Mouse (Mus musculus) adrenal gland, adult 2 months (tissue): ENCODE measurements around the gene Nedd9. TPM values are rescaled to one million over a fixed set of nuclear protein-coding genes. Genes with fewer than 3 reads are reported as not detected.

Experiments used
- DNase-seq: peaks from one replicate; pipeline ENCODE4 v3.0.0; 2021
- polyA plus RNA-seq: library from polyadenylated mRNA; depleted of rRNA; stranded (reverse); fragments of >200 nt; gene quantifications from 2 replicates; pipeline ENCODE4 v1.2.3, GENCODE M21; 2012
- total RNA-seq, 2 experiments: library from RNA; stranded (reverse); gene quantifications; 2 replicates each; pipeline ENCODE4 v1.2.3; 2021

Gene Nedd9
- total and polyA plus RNA-seq, 3 experiments = 8.7 to 31.4 (median 23.6) TPM

DNA sequence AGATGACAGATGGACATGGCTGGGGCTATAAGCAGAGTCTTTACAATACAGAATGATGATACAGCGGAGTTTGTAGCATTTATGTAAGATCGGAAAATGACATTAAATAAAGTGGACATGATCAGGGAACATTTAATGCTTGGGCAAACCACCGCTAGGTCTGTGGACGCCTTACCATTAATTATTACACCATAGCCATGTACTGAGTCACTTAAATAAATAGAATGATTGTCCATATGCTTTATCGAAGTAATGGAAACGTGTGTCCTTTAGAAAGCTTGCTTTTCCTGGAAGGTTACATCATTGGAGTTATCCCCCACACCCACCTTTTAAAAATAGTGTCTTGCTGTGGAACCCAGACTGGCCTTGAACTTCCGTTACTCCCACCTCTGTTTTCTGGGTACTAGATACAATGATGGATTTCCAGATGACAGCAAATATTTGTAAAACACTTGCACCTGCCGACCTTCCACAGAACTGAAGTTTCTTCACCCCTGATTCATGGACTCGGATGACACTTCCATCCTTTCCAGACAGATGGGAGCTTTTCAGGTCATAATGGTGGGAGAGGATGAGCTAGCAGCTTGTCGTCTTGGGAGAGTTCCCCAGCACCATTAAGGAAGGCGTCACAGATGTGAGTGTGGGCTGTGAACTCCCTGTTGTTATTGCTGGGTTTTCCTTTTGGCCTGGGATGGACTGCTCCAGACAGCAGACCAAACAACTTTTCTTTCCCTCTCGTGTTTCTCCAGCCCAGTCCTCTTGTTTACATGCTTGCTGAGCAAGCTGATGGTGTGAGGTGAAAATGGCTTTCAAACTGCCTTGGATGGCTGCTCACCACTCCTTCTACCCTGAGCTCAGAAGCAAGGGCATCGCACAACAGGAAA is 76.7 kb downstream of the Nedd9 start:
- no peak for DNase-seq

DNA sequence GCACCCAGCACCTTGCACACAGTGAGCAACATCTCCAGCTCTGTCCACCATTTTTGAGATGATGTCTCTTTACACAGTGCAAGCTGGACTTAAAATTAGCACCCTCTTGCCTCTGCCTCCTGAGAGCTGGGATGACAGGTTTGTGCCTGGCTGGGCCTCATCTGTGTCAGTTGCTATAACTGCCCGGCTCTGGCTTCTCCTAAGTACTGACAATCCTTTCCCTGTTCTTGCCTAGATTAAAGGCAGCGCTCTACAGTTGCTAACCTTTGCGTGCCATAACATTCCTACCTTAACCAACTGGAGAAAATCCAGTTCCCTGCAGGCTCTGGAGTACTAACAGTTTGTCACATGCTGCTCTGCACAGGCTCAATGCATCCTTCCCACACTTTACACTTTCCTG is 77.9 kb downstream of the Nedd9 start:
- no peak for DNase-seq

DNA sequence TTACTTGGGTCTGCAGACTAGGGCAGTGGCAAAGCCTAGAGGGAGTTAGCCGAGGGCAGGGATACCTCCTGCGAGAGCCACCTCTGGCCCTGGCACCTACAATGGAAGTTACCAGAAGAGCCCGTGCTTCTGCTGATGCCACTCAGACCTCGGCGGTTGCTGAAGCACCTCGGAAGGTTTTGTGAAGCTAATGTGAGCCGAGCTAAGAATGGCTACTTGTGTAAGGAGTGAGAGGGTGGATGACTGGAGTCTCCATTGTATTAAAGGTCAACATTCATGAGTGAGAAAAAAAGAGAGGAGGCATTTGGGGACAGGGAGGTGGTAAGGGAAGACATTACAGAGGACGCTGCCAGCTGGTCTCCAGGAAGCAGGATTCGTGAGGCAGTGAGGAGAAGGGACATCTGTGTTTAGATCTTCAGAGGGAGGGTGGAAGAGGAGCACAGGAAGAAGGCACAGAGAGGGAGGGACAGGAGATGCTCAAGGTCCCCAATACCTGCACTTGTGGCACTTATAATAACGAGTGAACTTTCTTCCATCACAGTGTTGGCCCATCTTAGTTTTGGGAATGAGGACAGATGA is 78.7 kb downstream of the Nedd9 start:
- no peak for DNase-seq

GRCm38 (mm10) chr13:41405009-41405408 is 82.2 kb downstream of the Nedd9 start:
- peak; percentile 85 for DNase-seq

DNA sequence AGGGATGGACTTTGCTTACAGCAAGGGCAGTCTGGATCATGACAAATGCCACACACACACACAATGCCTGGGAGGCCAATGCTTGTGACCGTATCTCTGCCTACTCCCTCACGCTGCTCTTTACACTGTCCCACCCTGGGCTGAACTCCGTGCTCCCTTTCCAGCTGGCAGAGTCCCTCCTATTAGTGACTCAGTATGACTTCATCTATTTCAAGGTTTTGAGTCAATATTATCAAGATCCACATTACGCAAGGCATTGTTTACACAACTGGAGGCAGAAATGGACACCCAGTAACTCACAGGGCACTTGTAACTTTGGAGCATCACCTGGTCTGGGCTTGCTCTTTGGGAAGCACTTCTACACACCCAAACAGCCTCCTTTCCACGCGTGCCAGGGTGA is 83.3 kb downstream of the Nedd9 start:
- DNase-seq = peak; percentile 79

DNA sequence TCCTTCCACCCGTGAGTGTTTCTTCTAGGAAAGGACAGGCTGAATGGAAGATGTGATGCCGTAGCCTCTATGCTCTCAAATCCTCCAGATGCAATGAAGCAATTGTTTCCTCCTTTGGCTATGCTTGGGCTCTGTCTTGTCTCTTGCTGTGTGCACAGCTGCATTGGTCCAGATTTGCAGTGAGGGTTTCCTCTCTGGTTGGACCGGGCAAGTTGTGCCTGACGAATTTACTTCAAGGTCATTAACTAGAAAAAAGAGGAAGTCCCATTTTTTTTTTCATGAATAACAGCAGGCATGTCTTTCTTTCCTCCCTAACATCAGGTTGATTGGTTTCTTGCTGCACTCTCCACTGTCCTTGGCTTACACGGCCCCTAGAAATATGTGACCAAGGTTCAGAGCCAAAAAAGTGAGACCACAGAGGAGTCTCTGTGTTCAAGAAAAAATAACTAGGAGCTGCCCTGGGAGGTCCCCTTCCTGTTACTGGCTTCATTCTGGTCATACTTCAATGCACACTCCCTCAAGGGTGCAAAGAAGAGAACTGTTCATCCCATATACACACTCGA is 84.6 kb downstream of the Nedd9 start:
- no peak for DNase-seq

- DNase-seq = no peak
Observed at GRCm38 (mm10) chr13:41401775-41402174, 85.4 kb downstream of the Nedd9 start.

DNA sequence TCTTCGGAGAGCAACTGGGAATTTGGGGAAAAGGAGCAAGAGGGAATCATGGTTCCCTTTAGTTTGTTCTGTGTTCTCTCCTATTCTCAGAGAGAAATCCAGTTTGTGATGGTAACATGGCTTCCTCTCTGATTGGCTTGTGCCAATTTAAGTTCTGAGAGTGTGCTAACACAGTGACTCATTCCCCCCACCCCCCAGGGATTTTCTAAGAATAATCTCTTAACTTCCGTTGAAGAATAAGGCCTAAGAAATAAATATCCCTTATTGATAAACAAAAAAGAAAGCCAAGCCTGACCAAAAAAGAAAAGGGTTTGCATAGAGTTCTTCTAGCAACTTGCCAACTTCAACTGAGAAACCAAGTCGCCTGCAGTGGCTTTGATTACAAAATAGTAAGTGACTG is 86.9 kb downstream of the Nedd9 start:
- DNase-seq = no peak

DNA sequence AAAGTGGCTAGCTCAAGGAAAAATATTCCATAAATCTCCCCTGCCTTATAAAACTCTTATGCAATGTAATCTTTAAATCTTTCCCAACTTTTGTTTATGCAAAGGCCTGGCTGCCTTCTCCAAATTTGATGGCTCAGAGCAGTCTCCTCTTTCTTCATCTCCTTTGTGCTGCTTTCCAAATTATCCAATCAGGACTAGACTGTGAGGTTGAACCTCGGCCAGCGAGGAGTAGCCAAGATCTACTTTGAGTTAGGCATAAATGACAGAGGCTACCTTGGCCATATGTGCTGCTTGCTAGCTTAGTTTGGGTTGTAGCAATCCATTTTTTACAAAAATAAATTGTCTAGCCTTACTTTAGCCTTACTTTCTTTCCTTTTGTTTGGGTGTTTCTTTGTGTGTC is 95.0 kb downstream of the Nedd9 start:
- DNase-seq = peak; percentile 23

- no peak for DNase-seq
Observed at GRCm38 (mm10) chr13:41390698-41391097, 96.5 kb downstream of the Nedd9 start.

GRCm38 (mm10) chr13:41386581-41386980 is 100.6 kb downstream of the Nedd9 start:
- peak; percentile 63 for DNase-seq

DNA sequence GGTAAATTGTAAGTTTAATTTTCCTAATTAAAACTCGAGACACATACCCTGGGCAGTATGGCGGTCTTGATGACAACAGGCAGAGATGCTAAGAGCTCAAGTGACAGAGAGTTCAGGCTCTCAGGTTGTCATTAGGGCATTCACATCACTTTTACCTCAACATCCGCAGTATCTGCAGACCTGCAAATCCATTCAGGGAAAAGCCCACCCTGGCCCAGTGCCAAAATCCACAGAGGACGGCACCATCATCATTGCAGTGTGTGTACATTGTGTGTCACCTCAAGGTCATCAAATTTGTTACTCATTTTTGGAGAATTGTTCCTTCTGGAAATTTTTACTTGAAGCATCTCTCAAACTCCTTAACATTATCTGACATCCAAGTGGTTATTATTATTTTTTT is 102.3 kb downstream of the Nedd9 start:
- DNase-seq = no peak

GRCm38 (mm10) chr13:41382635-41383034 is 104.5 kb downstream of the Nedd9 start:
- no peak for DNase-seq

GRCm38 (mm10) chr13:41381806-41382546 is 105.2 kb downstream of the Nedd9 start:
- no peak for DNase-seq

- DNase-seq = no peak
Observed at GRCm38 (mm10) chr13:41381041-41381805, 105.9 kb downstream of the Nedd9 start.

DNA sequence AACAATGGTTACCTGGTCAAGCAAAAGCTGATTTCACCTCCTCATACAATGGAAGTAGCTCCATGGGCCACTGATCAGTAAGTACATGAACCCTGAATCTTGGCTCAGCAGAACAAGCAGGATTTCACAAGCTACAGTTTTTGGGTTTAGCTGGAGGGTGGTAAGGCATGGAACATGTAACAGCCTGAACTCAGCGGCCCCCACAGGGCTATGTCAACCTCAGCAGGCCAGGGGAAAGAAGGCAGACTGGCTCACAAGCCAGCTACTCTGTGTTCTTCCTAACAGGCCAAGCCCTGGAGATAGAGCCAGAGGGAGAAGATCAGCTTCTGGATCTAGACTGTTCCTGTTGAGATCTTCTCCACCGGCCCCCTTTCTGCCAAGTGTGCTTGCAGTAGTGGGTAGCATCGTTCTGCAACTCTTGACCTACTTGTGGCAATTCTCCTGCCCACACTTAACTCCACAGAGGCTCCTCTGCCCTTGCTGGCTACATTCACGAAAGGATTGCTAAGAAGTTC is 107.2 kb downstream of the Nedd9 start:
- DNase-seq = no peak

GRCm38 (mm10) chr13:41378462-41378861 is 108.7 kb downstream of the Nedd9 start:
- DNase-seq = no peak

- no peak for DNase-seq
Observed at GRCm38 (mm10) chr13:41377856-41378255, 109.3 kb downstream of the Nedd9 start.

DNA sequence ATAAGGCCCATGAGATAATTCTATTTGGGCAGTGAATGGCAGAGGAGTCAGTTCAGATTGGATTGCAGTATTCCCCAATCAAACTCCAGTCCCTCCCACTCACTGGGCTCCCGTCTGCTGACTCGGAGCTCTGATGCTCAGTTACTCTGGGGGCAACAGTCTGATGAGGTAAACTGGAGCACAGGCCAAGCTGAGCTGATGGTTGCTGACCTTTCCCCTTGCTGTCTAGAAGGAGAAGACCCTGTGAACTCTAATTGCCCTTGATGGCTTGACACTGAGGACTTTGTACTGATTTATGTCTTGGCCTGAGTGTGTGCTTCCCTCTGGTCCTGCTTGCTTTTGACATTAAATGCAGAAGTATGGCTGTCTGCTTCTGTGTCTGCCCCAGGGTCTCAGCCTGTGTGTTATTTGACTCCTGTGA is 110.1 kb downstream of the Nedd9 start:
- DNase-seq = no peak

DNA sequence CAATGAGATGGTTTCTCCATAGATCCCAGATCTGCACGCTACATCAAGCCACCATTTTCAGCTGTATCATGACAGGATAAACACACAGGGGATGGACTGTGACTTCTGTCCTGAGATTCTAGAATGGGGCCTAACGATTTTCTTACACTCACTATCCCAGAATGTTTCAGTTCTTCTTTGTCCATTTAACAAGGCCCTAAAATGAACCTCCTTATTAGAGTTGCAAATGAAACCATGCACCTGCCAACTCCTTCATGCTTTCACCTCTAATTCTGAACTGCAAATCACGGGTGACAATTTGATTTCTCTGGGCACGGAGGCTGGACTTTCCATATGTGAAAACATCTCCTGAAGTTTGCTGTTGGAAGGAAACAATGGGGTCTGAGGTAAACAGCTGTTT is 111.1 kb downstream of the Nedd9 start:
- no peak for DNase-seq

- no peak for DNase-seq
Observed at GRCm38 (mm10) chr13:41375696-41376095, 111.5 kb downstream of the Nedd9 start.

DNA sequence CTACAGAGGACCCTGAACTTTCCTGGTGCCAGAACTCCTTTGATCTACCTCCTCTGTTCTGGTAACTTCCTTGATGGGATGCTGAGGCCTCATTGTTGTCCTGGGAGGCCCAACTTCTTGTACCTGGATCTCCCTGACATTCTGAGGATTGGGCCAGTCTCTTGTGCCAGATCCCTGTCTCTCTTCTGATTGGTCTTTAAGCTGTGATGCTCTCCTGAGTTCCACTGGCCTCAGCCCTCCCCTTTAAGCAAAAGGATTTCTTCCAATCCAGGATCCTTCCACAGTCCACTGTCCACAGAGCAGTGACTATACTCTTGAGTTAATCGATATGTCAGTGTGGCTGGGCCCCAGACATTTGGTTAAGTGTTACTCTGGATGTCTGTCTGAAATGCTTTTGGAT is 112.3 kb downstream of the Nedd9 start:
- DNase-seq = no peak
